Mouse (Mus musculus) splenic B cell, adult 2 months (primary cell): Measurements from ENCODE around the gene Wdr72.
A peak's percentile ranks its signal among the peaks of the same experiment; 100 is the strongest.

Experiments
- DNase-seq: peaks from one replicate; pipeline ENCODE4 v3.0.0-alpha.2; 2011; ENCODE audit warnings: low read depth, low spot score
- H3K27me3 ChIP-seq: 2 replicates; pipeline ENCODE4 v1.6.1; 2012; ENCODE audit warnings: mild to moderate bottlenecking, low read length, moderate library complexity, mixed read lengths; ENCODE audit not compliant: control insufficient read depth, poor library complexity, insufficient read depth, severe bottlenecking
- H3K36me3 ChIP-seq: 2 replicates; pipeline ENCODE4 v1.6.1; 2012; ENCODE audit warnings: mild to moderate bottlenecking, low read length, moderate library complexity, mixed read lengths; ENCODE audit not compliant: control insufficient read depth, poor library complexity, insufficient read depth, severe bottlenecking

The Wdr72 gene

DNA sequence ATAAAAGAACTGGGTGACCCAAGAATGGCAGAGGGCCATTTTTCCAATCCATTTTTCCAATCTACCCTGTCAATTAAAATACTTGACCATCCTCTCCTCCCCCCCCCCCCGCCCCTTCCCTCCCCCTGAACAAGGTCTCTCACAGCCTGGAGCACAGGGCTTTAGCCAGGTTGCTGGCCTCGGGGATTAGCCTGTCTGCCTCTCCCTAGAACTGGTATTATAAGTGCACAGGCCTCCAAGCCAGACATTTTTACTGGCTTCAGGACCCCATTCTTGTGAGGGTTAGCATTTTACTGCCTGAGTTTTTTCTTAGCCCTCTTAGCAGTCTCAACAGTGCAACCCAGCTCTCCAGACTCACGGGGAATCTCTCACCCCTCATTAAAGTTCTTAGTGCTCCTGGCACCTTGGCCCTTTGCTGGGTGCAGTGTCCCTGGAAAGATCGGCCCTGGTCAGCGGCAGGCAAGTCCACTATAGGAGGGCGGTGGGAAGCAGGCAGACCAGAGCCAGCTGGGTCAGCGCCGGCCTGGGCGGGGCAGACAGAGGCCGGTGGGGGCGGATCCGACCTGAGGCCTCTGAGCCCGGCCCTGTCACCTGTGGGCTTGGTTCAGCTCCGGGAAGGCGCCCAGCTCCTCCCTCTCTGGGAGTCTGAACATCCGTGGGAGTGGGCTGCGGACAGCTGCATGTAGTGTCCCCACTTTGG lies at the start of gene Wdr72:
Gene Wdr72 (plus strand): TSS at position 596 of the 700 bp plus-strand sequence.
- no peaks in the 10 kb centered on the region; the same call in 1 of the 2 replicates for H3K27me3 ChIP-seq
- DNase-seq, result no peak

DNA sequence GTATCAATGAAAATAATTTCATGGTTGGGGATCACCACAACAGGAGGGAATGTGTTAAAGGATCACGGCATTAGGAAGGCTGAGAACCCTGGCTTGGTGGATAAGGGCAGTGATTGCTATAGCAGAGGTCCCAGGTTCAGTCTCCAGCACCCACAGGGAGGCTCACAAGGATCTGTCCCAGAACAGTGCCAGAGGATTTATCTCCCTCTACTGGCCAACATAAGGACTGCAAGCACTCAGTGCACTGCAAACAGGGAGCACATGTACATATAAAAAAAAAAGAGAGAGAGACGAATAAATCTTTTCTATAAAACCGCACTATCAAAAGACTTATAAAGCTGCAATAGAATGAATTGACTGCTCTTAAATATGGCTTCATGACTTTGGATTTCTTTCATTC lies 43.9 kb upstream of the Wdr72 start:
- H3K27me3 ChIP-seq, result no peaks in the 10 kb centered on the region
- H3K36me3 ChIP-seq, result no peaks in the 10 kb centered on the region
- DNase-seq, result no peak

More for the DNA sequence above, at the start of gene Wdr72:
- H3K36me3 ChIP-seq, result no peaks in the 10 kb centered on the region

DNA sequence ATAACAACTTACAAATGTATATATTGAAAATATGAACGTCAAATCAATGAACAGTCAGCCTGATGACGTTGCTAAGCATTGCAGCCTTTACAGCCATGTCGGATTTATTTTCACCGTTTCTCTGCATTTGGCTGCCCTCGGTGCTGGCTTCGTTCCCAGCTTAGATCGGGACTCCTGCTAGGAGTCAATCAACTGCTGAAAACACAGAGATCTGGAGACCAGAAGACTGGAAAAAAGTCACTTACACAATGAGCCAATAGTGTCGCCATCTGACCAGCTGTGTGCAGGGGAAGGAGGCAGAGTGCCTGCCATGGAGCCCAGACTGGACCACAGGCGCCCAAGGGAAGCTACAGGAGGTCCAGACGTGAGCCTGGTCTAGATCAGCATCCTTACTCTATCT lies 43.4 kb upstream of the Wdr72 start:
- Histone ChIP-seq H3K27me3 (no peaks in the 10 kb centered on the region), H3K36me3 (no peaks in the 10 kb centered on the region)
- no peak for DNase-seq

DNA sequence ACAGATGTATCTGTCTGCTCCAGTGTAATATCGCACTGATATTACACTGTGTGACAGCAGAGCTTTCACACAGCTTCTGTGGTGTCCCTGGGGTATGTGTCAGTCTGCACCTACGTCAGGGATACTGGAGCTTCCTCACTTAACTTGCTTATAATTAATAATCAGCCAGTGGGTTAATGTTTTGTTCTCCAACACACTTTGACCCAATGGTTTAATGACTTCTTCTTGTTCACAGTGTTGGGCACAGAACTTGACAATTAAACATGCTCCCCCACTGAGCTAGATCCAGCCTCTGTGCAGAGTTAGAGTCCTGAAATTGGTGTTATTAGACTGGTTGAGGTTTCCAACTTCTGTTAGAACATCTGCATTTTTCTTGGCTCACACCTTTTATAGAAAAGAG lies 34.2 kb upstream of the Wdr72 start:
- H3K27me3 ChIP-seq, result no peaks in the 10 kb centered on the region
- no peaks in the 10 kb centered on the region for H3K36me3 ChIP-seq
- DNase-seq, result no peak

DNA sequence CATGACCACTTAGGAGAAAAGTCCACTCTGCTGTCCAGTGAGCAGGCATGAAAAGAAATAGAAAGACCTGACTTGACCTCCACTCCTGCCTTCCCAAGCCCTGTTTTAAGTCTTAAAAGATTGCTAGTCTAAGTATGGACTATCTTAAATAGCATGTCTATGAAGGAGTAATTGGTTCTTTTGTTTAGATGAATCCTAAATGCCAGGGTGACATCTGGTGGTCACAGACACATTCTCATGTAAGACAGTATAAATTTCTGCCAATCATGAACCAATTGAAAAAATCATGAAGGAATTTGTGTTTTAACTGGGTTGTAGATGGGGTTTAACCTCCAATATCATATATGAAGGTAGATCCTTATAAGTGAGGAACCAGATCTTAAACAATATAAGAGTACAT lies 31.7 kb upstream of the Wdr72 start:
- no peak for DNase-seq
- no peaks in the 10 kb centered on the region for H3K36me3 ChIP-seq
- no peaks in the 10 kb centered on the region for H3K27me3 ChIP-seq

GRCm38 (mm10) chr9:74080241-74080640 lies 29.9 kb upstream of the Wdr72 start:
- no peaks in the 10 kb centered on the region for H3K36me3 ChIP-seq

GRCm38 (mm10) chr9:74101591-74101990 lies 8.6 kb upstream of the Wdr72 start:
- no peak for DNase-seq
- Histone ChIP-seq H3K27me3 (no peaks in the 10 kb centered on the region), H3K36me3 (no peaks in the 10 kb centered on the region)

More at GRCm38 (mm10) chr9:74080241-74080640, 29.9 kb upstream of the Wdr72 start:
- no peak for DNase-seq
- H3K27me3 ChIP-seq, result no peaks in the 10 kb centered on the region

DNA sequence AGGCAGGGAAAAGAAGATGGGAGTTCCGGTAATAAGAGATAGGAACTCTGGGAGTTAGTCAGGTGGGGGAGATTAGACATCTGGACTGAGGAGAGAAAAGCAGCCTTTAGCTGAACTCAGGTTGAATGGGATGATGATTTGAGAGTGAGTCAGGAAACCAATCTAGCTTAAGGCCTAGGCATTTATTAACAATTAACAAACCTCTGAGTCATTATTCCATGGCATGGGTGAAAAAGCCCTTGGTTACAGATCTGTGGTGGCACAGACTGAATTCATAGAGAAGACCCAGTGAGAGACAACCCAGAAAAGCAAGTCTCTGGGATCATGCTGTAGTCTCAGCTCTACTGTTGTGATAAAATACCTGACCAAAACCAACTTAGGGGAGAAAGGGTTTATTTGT lies 7.5 kb upstream of the Wdr72 start:
- DNase-seq, result no peak
- no peaks in the 10 kb centered on the region for H3K36me3 ChIP-seq

DNA sequence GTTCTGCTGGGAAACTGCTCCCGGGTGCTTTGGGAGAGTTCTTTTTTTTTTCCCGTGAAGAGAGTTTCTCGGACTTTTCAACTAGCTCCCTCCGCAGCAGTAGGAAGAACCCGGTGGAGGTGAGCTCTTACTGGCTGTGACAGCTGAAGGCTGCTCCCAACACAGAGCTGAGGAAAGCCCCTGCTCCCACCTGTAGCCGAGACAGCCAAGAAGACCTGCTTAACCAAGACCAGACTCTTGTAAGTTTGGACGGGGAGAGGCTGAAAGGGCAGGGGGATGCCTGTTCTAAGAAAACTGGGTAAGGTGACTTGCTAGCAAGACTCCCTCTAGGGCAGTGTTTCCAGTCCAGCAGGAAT lies 283 bp downstream of the Wdr72 start:
- H3K36me3 ChIP-seq, result no peaks in the 10 kb centered on the region
- no peak for DNase-seq
- H3K27me3 ChIP-seq, result no peaks in the 10 kb centered on the region; the same call in 1 of the 2 replicates

More for the DNA sequence above, 7.5 kb upstream of the Wdr72 start:
- H3K27me3 ChIP-seq, result no peaks in the 10 kb centered on the region

GRCm38 (mm10) chr9:74112526-74112925 lies 2.4 kb downstream of the Wdr72 start:
- H3K27me3 ChIP-seq, result no peaks in the 10 kb centered on the region; the same call in 1 of the 2 replicates
- no peaks in the 10 kb centered on the region for H3K36me3 ChIP-seq
- no peak for DNase-seq

GRCm38 (mm10) chr9:74126222-74126621 lies 16.1 kb downstream of the Wdr72 start:
- Histone ChIP-seq H3K27me3 (no peaks in the 10 kb centered on the region), H3K36me3 (no peaks in the 10 kb centered on the region)
- DNase-seq, result no peak

DNA sequence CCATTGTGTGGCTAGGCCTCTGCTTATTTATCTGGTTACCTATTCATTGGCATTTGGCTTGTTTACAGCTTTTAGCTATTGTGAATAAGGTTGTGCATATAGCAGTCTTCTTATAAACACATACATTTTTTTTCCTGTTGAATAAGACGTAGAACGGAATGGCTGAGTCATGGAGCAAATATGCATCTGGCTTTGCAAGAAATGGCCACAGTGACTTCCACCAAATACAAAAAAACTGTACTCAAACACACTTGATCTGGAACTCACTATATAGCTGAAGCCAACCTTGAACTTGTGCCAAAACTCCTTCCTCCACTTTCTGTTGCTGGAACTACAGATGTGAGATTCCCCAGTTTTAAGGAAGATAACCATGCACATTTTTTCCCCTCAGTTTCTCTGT lies 23.9 kb downstream of the Wdr72 start:
- no peak for DNase-seq
- no peaks in the 10 kb centered on the region for H3K36me3 ChIP-seq
- H3K27me3 ChIP-seq, result no peaks in the 10 kb centered on the region

GRCm38 (mm10) chr9:74141864-74142263 lies 31.7 kb downstream of the Wdr72 start:
- peak; percentile 60 for DNase-seq
- no peaks in the 10 kb centered on the region for H3K27me3 ChIP-seq

GRCm38 (mm10) chr9:74142705-74143104 lies 32.5 kb downstream of the Wdr72 start:
- no peak for DNase-seq
- H3K36me3 ChIP-seq, result no peaks in the 10 kb centered on the region
- H3K27me3 ChIP-seq, result no peaks in the 10 kb centered on the region

More at GRCm38 (mm10) chr9:74141864-74142263, 31.7 kb downstream of the Wdr72 start:
- H3K36me3 ChIP-seq, result no peaks in the 10 kb centered on the region

- H3K27me3 ChIP-seq, result no peaks in the 10 kb centered on the region
- no peaks in the 10 kb centered on the region for H3K36me3 ChIP-seq
- DNase-seq, result no peak
Observed at GRCm38 (mm10) chr9:74145203-74145602, 35.0 kb downstream of the Wdr72 start.

DNA sequence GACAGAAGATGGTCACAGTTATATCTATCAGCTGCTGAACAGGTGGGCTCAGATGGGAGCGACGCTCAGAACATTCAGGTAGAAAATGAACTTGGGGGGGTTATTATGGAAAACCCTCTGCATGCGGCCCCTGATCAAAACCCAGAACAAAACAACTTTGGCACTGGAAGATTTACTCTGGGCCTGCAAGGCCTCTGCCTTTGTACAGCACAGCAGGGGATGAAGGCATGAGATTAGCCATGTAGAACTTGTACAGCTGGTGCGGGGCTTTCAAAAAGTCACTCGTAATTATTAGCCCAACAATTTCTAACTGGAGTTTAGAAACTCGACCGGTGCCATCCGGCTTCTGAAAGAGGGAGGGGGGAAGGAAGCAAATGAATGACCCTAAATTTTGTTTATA lies 38.1 kb downstream of the Wdr72 start:
- H3K27me3 ChIP-seq, result no peaks in the 10 kb centered on the region
- no peaks in the 10 kb centered on the region for H3K36me3 ChIP-seq
- no peak for DNase-seq
